Mouse (Mus musculus) B cell, adult 2 months (primary cell): ENCODE results near the gene Abhd14b.
A peak's percentile ranks its signal among the peaks of the same experiment; 100 is the strongest.

Source experiments
- DNase-seq, 2 experiments: peaks; one replicate each; pipeline ENCODE4 v3.0.0; 2022

Gene Abhd14b

DNA sequence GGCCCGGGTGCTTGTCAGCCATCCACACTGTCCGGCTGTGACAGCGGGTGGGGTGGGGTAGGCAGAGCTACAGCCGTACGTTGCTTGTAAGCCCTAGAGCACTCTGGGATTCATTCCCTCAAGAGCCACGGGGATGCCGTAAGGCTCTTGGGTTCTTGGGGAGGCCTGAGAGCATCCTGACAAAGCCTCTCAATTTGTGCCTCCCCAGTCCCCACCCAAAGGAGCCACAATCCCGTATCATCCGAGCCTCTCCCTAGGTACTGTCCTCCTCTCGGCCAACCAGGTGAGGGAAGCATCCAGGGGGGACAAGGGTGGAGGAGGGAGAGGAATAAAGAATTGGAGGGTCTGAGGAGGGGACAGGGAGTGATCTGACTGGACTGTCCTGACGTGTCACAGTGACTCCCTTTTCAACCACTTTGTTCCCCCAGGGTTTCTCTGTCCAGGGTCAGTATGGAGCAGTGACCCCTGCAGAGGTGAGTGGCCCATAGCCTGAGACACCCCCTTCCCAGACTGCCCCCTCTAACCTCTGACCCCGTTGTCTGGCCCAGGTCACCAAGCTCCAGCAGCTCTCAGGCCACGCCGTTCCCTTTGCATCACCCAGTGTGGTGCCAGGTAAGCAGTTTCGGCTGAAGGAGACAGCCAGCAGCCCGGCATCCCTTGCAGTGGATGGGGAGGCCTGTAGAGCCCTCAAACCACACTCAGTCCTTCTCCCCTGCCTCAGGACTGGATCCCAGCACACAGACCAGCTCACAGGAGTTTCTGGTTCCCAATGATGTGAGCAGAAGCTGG lies 14.6 kb downstream of the Abhd14b start:
- no peak for DNase-seq

- DNase-seq = no peak
These were observed 15.2 kb downstream of the Abhd14b start for GRCm38 (mm10) chr9:106462430-106462800.

GRCm38 (mm10) chr9:106463122-106464063 lies 16.1 kb downstream of the Abhd14b start:
- DNase-seq = no peak

- peak; percentile 45 to 58 for DNase-seq
These were observed 17.7 kb downstream of the Abhd14b start for GRCm38 (mm10) chr9:106464751-106465541.

DNA sequence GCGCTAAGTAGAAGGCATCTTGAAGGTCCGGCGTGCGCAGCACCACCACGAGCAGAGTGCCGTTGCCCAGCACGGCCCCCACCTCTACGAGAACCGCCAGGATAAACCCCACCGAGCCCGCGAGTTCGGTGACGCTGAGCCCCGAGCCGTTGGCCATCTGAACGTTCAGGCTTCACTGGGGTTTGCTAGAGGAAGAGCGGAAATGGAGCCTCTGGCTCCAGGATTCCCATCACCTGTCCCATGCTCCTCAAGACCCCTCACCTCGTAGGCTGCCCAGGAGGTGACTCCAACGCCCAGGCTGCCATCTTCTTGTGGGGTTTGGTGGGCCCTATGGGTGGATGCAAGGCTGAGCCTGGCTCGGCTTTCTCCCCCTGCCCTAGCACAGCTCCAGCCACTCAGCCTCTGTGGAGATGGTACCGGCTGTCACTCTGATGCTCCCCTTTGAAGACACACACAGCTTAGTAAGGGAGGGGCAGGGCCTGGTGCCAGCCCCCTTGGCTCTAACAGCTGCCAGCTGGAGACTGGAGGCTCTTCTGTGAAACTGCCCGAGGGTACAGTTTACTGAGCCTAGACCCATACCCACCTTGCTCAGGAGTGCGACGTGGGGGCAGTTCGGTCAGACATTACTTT lies 18.4 kb downstream of the Abhd14b start, which contains the start of gene Gpr62:
Gpr62 (minus strand) TSS at position 368 of the 630 bp plus-strand sequence.
- DNase-seq = no peak

GRCm38 (mm10) chr9:106466721-106467120 lies 19.5 kb downstream of the Abhd14b start:
- DNase-seq = no peak

- DNase-seq = no peak
These were observed 20.5 kb downstream of the Abhd14b start for GRCm38 (mm10) chr9:106467746-106468145.

DNA sequence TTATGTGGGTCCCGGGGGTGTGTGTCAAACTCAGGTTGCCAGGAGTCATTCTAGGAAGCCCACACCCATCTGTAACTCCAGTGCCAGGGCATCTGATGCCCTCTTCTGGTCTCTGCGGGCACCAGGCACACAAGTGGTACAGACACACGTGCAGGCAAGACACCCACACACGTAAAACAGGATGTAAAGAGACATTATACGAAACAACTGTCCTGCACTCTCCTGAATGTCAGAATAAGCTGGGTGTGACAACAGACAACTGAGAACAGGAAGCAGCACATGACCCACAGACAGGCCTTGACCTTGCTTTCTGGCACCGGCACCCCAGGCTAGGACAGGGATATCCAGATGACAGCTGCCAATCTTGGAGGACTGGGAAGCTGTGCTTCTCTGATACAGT lies 22.1 kb downstream of the Abhd14b start:
- DNase-seq = no peak

GRCm38 (mm10) chr9:106469776-106470175 lies 22.5 kb downstream of the Abhd14b start:
- no peak for DNase-seq

GRCm38 (mm10) chr9:106470991-106471750 lies 23.9 kb downstream of the Abhd14b start:
- no peak for DNase-seq

DNA sequence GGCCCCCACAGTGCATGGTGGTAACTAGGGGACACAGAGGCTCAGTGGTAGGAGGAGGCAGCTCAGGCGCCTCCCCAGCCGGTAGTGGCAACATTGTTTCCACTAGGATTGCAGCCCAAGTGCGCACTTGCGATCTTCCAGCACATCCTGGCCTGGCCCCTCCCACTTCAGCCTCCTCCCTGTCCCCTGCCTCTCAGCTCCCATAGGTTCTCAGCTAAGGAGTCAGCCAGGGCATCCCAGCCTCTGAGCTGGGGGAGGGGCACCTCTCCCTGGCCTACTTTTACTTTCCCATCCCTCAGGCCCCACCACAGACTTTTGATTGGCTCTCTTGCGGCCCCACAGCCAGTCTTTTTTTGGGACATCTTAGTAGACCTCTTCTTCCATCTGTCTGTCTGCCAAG lies 24.6 kb downstream of the Abhd14b start:
- DNase-seq = no peak

DNA sequence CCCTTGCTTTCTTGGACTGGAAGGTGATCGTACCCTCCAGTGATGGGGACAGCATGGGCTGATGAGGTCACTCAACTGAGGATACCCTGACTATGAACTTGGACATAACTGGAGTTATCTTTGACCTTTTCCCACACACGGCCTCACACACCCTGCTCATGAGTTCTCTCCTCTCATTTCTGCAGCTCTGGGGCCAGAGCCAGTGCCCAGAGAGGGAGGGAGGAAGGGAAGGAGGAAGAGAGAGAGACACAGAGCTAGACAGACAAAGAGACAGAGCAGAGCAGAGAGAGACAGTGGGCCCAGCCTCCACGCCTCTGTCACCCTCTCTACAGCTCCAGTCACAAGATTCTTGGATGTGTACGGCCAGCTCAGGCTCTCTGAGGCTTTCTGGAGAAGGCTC lies 25.1 kb downstream of the Abhd14b start:
- no peak for DNase-seq

DNA sequence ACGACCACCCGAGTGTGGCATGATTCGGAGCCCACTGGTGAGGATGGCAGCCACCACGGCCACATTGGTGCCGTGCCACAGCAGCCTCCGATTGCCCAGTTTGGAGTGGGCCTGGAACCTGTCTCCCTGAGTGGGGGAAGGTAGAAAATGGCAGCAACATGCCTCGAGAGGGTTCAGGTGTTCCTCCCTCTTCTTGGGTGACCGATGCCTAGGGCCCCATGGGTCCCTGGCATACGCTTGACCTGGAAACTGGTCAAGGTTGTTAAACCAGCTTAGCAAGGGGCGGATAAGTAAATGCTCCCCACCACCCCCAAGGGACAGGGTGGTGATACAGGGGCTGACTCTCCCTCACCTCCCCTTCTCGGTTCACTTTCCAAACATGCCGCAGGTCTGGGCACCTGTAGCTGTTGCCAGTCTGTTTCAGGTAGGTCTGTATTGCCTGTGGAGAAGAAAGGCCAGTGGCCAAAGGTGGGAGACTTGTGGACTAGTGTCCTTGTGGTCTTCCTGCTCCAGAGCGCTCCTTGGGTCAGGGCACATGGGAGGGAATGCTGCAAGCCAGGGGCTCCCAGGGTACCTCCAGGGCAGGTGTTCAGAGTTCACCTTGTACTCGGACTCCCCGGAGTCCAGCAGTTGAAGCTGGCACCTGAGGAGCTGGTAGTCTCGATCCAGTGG lies 26.0 kb downstream of the Abhd14b start:
- no peak for DNase-seq

- DNase-seq = no peak
These were observed 26.5 kb downstream of the Abhd14b start for GRCm38 (mm10) chr9:106473753-106474105.

GRCm38 (mm10) chr9:106474456-106474855 lies 27.2 kb downstream of the Abhd14b start:
- peak; percentile 75 to 79 for DNase-seq

GRCm38 (mm10) chr9:106475046-106475445 lies 27.8 kb downstream of the Abhd14b start:
- DNase-seq = no peak

DNA sequence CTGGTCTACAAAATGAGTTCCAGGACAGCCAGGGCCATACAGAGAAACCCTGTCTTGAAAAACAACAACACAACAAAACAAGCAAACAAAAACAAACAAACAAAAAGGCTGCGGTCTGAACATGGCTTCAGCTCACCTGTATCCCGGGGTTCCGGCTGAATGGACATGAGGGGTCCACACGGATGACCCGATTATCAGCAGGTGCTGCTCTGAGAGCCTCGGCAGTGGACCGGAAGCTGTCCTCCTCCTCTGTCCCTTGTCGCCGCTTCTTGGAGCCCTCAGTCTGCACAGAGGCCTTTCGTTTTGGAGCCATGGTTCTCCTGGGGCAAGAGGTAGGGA lies 28.4 kb downstream of the Abhd14b start, which contains the start of gene Rrp9:
Rrp9 (plus strand) TSS at position 301 of the 339 bp plus-strand sequence.
- no peak for DNase-seq

DNA sequence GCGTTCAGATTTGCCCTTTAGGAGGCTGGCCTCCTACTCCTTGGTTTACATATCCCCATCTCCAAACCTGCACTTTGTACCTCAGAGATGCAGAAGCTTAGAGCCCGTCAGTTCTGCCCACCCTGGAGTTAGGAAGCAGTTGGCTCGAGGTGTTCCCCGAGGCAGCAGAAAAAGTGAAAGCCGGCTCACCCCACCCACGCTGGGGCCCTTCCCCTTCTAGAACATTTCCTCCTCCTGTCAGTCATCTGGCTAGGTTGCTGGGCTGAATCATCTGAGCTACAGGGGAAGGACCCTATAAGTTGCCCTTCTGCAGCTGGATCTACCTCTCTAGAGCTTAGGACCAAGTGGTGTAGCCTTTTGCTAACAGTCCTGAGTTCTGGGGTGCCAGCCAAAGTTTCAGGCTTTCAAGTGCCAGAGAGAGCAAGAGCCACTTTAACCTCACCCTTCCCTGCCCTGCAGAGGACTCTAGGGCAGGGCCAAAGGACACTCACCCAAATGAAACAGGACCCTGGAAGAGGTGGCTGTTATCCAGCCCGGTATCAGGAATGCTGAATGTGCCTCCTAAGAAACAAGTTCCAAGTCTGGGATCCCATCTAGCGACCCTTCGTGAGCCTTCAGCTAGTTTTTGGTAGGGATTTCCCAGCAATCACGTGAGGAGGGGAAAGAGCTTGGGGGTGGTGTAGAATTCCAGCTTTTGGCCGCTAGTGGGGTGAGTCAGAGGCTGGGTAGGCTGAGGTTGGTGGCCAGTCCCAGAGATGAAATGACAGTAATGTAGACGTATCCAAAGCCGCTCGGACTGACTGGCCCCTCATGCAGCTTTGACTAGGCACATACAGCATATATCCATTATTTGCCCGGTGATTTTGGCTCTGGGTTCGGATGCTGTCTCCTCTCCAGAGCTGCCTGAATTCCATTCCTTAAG lies 29.0 kb downstream of the Abhd14b start:
- peak; percentile 75 to 77 for DNase-seq

- peak; percentile 95 to 98 for DNase-seq
These were observed 29.7 kb downstream of the Abhd14b start, which contains the start of gene Parp3 for GRCm38 (mm10) chr9:106476924-106477484. Parp3 (minus strand) TSS chr9:106476949.

DNA sequence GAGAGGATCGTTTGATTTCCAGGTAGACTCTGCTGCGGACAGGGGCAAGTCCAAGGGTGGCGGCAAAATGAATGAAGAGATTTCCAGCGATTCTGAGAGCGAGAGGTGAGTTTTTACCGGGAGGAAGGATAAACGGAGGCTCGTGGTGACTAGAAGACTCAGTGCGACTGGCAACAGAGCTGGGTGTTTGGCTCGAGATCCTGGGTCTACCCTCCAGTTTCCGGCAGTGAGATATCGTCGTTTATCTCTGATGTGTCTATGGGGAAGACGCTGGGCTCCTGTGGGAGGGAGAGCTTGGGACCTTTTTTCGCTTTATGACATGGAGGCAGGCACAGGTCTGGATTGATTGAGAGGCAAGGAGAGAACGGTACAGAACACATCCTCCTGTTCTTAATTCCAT lies 30.4 kb downstream of the Abhd14b start:
- no peak for DNase-seq
